Mouse (Mus musculus): ENCODE measurements around the gene Bex4.

The Bex4 gene

GRCm38 (mm10) chrX:136183107-136183506, 44.3 kb downstream of the Bex4 start:
- no peak for DNase-seq (ENCODE audit: low read depth, low spot score)

Measured in R1 (cell line).